Mouse (Mus musculus) megakaryocyte, embryonic 14.5 days (primary cell): ENCODE measurements at regions not wholly inside any gene's neighbourhood (a gene's known extent, or its start where the extent isn't known, plus 50 kb on each side); places are given as distances from the start of the nearest gene placed in this dataset.

Source experiments
- FLI1 ChIP-seq: IDR thresholded peaks from 2 replicates; pipeline ENCODE4 v1.6.1; 2012; ENCODE audit warnings: low read length, inconsistent platforms, mixed read lengths
- GATA1 ChIP-seq: IDR thresholded peaks from 3 replicates; pipeline ENCODE4 v1.6.1; 2012; ENCODE audit warnings: mixed read lengths, low read length, inconsistent platforms, borderline replicate concordance

GRCm38 (mm10) chr8:100678580-100678979, 1262.3 kb upstream of the Cdh8 start:
- TF ChIP-seq GATA1 (no peak), FLI1 (no peak)
